Mouse (Mus musculus) kidney, adult 2 months (tissue): Measurements from ENCODE around the gene Tnnc1. TPM values are rescaled to one million over a fixed set of nuclear protein-coding genes. Genes with fewer than 3 reads are reported as not detected.

Experiments used
- DNase-seq: peaks from one replicate; pipeline ENCODE4 v3.0.0; 2021
- H3K27ac ChIP-seq: fragments of 200-500 bp; 2 replicates; pipeline ENCODE4 v1.5.1; 2012; ENCODE audit warnings: low read depth, low read length, control low read depth, inconsistent platforms; ENCODE audit not compliant: insufficient read depth
- H3K27me3 ChIP-seq: fragments of 200-500 bp; replicated peaks from 2 replicates; pipeline ENCODE4 v1.6.1; 2012; ENCODE audit warnings: mild to moderate bottlenecking, moderate library complexity, low read length, inconsistent platforms; ENCODE audit not compliant: control insufficient read depth, insufficient read depth
- H3K36me3 ChIP-seq: fragments of 200-500 bp; 2 replicates; pipeline ENCODE4 v1.6.1; 2012; ENCODE audit warnings: mild to moderate bottlenecking, moderate library complexity, low read length, inconsistent platforms; ENCODE audit not compliant: control insufficient read depth, insufficient read depth
- H3K4me1 ChIP-seq: fragments of 200-500 bp; 2 replicates; pipeline ENCODE4 v1.6.1; 2011; ENCODE audit warnings: low read length; ENCODE audit not compliant: control insufficient read depth, insufficient read depth
- H3K4me3 ChIP-seq: fragments of 200-500 bp; 2 replicates; pipeline ENCODE4 v1.5.1; 2011; ENCODE audit warnings: mild to moderate bottlenecking, low read depth, low read length, control low read depth; ENCODE audit not compliant: insufficient read depth
- CTCF ChIP-seq: fragments of 200-500 bp; conservative IDR thresholded peaks from 2 replicates; pipeline ENCODE4 v1.5.1; 2011; ENCODE audit warnings: low read depth, mild to moderate bottlenecking, control low read depth, low read length, moderate library complexity, mixed read lengths; ENCODE audit not compliant: insufficient read depth, insufficient read length
- POLR2A ChIP-seq: fragments of 200-500 bp; IDR thresholded peaks from one replicate; pipeline ENCODE4 v1.6.1; 2011; ENCODE audit warnings: low read depth, low read length, control low read depth
- WGBS: fragments of 180-500 bp; shearing (Covaris S2); methylation state at CpG from one replicate; pipeline ENCODE4 v1.1.7; 2018; 5-methylcytosine and 5-hydroxymethylcytosine counted together
- polyA plus RNA-seq: library from polyadenylated mRNA; depleted of rRNA; stranded (reverse); fragments of >200 nt; gene quantifications from 2 replicates; pipeline ENCODE4 v1.2.3, GENCODE M21; 2012

The Tnnc1 gene
- polyA plus RNA-seq, 1 experiment = 9.1 TPM

- DNase-seq = peak; percentile 87
- H3K36me3 ChIP-seq = peaks cover 2% of the 10 kb centered on the region; the same call in 1 of the 2 replicates
- WGBS = 35% methylated on average over 14 of the region's 14 CpGs
- TF ChIP-seq POLR2A (no peak), CTCF (no peak)
- no peak overlapping the region for H3K4me3 ChIP-seq
- peak overlapping the region; percentile 65 for H3K27ac ChIP-seq
- peaks cover 7% of the 10 kb centered on the region; the same call in 1 of the 2 replicates for H3K4me1 ChIP-seq
- no peaks in the 10 kb centered on the region for H3K27me3 ChIP-seq
These were observed 13.1 kb upstream of the Tnnc1 start for GRCm38 (mm10) chr14:31194891-31195513.

- WGBS = 84% methylated on average over 4 of the region's 4 CpGs
- Histone ChIP-seq H3K4me3 (no peak overlapping the region), H3K27ac (peak overlapping the region; percentile 65; the same call in 1 of the 2 replicates), H3K4me1 (peaks cover 7% of the 10 kb centered on the region; the same call in 1 of the 2 replicates), H3K27me3 (no peaks in the 10 kb centered on the region), H3K36me3 (peaks cover 4% of the 10 kb centered on the region; the same call in 1 of the 2 replicates)
- DNase-seq = no peak
- TF ChIP-seq POLR2A = no peak
- TF ChIP-seq CTCF = no peak
These were observed 12.6 kb upstream of the Tnnc1 start for GRCm38 (mm10) chr14:31195521-31195920.

- H3K4me3 ChIP-seq = no peak overlapping the region
- no peak overlapping the region for H3K27ac ChIP-seq
- peaks cover 5% of the 10 kb centered on the region; the same call in 1 of the 2 replicates for H3K36me3 ChIP-seq
- peaks cover 7% of the 10 kb centered on the region; the same call in 1 of the 2 replicates for H3K4me1 ChIP-seq
- DNase-seq = peak; percentile 63
- no peaks in the 10 kb centered on the region for H3K27me3 ChIP-seq
- TF ChIP-seq POLR2A = no peak
- peak; percentile 66 for TF ChIP-seq CTCF
These were observed 12.1 kb upstream of the Tnnc1 start for GRCm38 (mm10) chr14:31195968-31196367.

GRCm38 (mm10) chr14:31197547-31198516 lies 10.3 kb upstream of the Tnnc1 start:
- H3K36me3 ChIP-seq = peaks cover 9% of the 10 kb centered on the region
- peak; percentile 43 for DNase-seq
- TF ChIP-seq CTCF (no peak), POLR2A (no peak)
- no peaks in the 10 kb centered on the region for H3K27me3 ChIP-seq
- H3K4me3 ChIP-seq = peak overlapping the region; percentile 9; the same call in 1 of the 2 replicates
- peak overlapping the region; percentile 71; the same call in 1 of the 2 replicates for H3K27ac ChIP-seq
- peaks cover 7% of the 10 kb centered on the region; the same call in 1 of the 2 replicates for H3K4me1 ChIP-seq
- 36% methylated on average over 16 of the region's 16 CpGs for WGBS

GRCm38 (mm10) chr14:31199599-31199998 lies 8.5 kb upstream of the Tnnc1 start:
- 87% methylated on average over 7 of the region's 7 CpGs for WGBS
- Histone ChIP-seq H3K27me3 (no peaks in the 10 kb centered on the region), H3K27ac (no peak overlapping the region), H3K4me3 (no peak overlapping the region), H3K4me1 (peaks cover 9% of the 10 kb centered on the region; the same call in 1 of the 2 replicates), H3K36me3 (peaks cover 15% of the 10 kb centered on the region)
- TF ChIP-seq CTCF (no peak), POLR2A (no peak)
- no peak for DNase-seq

- WGBS = 87% methylated on average over 3 of the region's 3 CpGs
- Histone ChIP-seq H3K27ac (no peak overlapping the region), H3K4me1 (peaks cover 12% of the 10 kb centered on the region; the same call in 1 of the 2 replicates), H3K27me3 (no peaks in the 10 kb centered on the region), H3K4me3 (no peak overlapping the region), H3K36me3 (peaks cover 15% of the 10 kb centered on the region)
- TF ChIP-seq POLR2A (no peak), CTCF (no peak)
- DNase-seq = no peak
These were observed 8.1 kb upstream of the Tnnc1 start for GRCm38 (mm10) chr14:31200038-31200437.

- Histone ChIP-seq H3K4me3 (peak overlapping the region; percentile 96), H3K36me3 (peaks cover 13% of the 10 kb centered on the region), H3K27me3 (no peaks in the 10 kb centered on the region), H3K4me1 (peaks cover 17% of the 10 kb centered on the region), H3K27ac (peak overlapping the region; percentile 79)
- DNase-seq = no peak
- WGBS = 31% methylated on average over 4 of the region's 4 CpGs
- TF ChIP-seq CTCF (no peak), POLR2A (no peak)
These were observed 3.3 kb upstream of the Tnnc1 start for GRCm38 (mm10) chr14:31204844-31205243.
